Comparison of ENCODE assay signal across 21 mouse cellular contexts in genomic region chr13:44697628-44698027, GRCm38 (mm10). TPM values are rescaled to one million over a fixed set of nuclear protein-coding genes. Genes with fewer than 3 reads are reported as not detected.
A peak's percentile ranks its signal among the peaks of the same experiment; 100 is the strongest.
DNase-seq lines count a peak whose midpoint lies in the region; ATAC-seq and TF ChIP-seq lines count a peak whose summit lies in the region.
"Had no signal": no experiment of that assay in that cellular context is flagged by ENCODE, and none has a peak within 500 bp of the region (broad histone marks: within the 10 kb centered on the region; RNA-seq: fewer than 3 reads in every experiment).

No protein-coding gene starts in this region.

- no peak overlapping the region; the same call in 1 of the 2 replicates for H3K9ac ChIP-seq in ES-E14 (ENCODE audit: insufficient read depth, low read depth, low read length, poor library complexity, severe bottlenecking)
- no peak overlapping the region for H3K9ac ChIP-seq in liver, embryonic 14.5 days (replicated peaks)
- H3K9ac ChIP-seq: forebrain, embryonic 13.5 days; forebrain, postnatal 0 days; heart, embryonic 13.5 days; hindbrain, embryonic 12.5 days had no signal

- DNase-seq in ES-E14 (ENCODE audit: low read depth, low spot score) (no peak), ZHBTc4 (ENCODE audit: low read depth, low spot score) (peak; percentile 43)
- DNase-seq in liver, embryonic 14.5 days (ENCODE audit: low read depth in 3 of 3, low spot score in 3 of 3) = no peak
- no peak for DNase-seq in heart, adult 11 months
- no peak for DNase-seq in right cerebral cortex, postnatal 14 days
- no peak for DNase-seq in kidney, adult 9 months
- DNase-seq: adrenal gland, postnatal 36 days; cerebellum, adult 2 months; cerebellum, postnatal 10 days; forebrain, postnatal 0 days; gastrocnemius, postnatal 14 days; heart, postnatal 4 days had no signal

- no peak overlapping the region for H3K4me2 ChIP-seq in liver, embryonic 14.5 days (ENCODE audit: low read depth)
- H3K4me2 ChIP-seq: forebrain, embryonic 13.5 days; heart, embryonic 13.5 days; hindbrain, embryonic 12.5 days had no signal

- TF ChIP-seq CTCF in E14TG2a.4 (conservative IDR thresholded peaks at IDR 0.05; ENCODE audit: low read length) = no peak
- TF ChIP-seq CTCF in liver, embryonic 14.5 days (IDR thresholded peaks at IDR 0.05; ENCODE audit: low read depth) = no peak

- H3K9me3 ChIP-seq in E14TG2a.4 (ENCODE audit: low read length) (no peaks in the 10 kb centered on the region), ES-E14 (ENCODE audit: control insufficient read depth, insufficient read depth, low read depth, low read length) (no peaks in the 10 kb centered on the region)
- H3K9me3 ChIP-seq in liver, embryonic 14.5 days (ENCODE audit: control insufficient read depth, low read length) = no peaks in the 10 kb centered on the region
- H3K9me3 ChIP-seq: embryonic facial prominence, embryonic 10.5 days; forebrain, embryonic 13.5 days; heart, embryonic 13.5 days; hindbrain, embryonic 12.5 days had no signal

- TF ChIP-seq EP300 in liver, embryonic 14.5 days (IDR thresholded peaks at IDR 0.05; ENCODE audit: low read depth) = no peak

- in situ Hi-C loops in ES-E14 (cut with MboI; ENCODE audit: low sequenced_read_pairs in 2 of 2, unreplicated experiment in 2 of 2) = no loop called here

- 49% methylated on average over 10 of the region's 10 CpGs for WGBS in liver, embryonic 14.5 days (ENCODE audit: insufficient replicate concordance)

- H3K27me3 ChIP-seq in E14TG2a.4 (ENCODE audit: insufficient read depth, low read length) = no peaks in the 10 kb centered on the region
- no peaks in the 10 kb centered on the region for H3K27me3 ChIP-seq in liver, embryonic 14.5 days (ENCODE audit: control insufficient read depth, insufficient read depth, low read length)
- H3K27me3 ChIP-seq: CH12.LX; forebrain, embryonic 13.5 days; heart, embryonic 13.5 days; hindbrain, embryonic 12.5 days had no signal

- peak; percentile 39; the same call in 1 of the 2 replicates for ATAC-seq in liver, embryonic 14.5 days (ENCODE audit: insufficient read depth)
- ATAC-seq: activated CD4-positive, CD25-positive, alpha-beta regulatory T cell, adult 4 months; forebrain, embryonic 13.5 days; forebrain, postnatal 0 days; hindbrain, embryonic 16.5 days; inflammation-experienced regulatory T-cells, adult 6 months had no signal

- peak overlapping the region; percentile 35; the same call in 1 of the 2 replicates for H3K27ac ChIP-seq in ES-E14 (ENCODE audit: insufficient read depth, low read depth, low read length, poor library complexity, severe bottlenecking)
- no peak overlapping the region for H3K27ac ChIP-seq in liver, embryonic 14.5 days
- H3K27ac ChIP-seq: embryonic facial prominence, embryonic 10.5 days; forebrain, embryonic 13.5 days; heart, embryonic 13.5 days; hindbrain, embryonic 12.5 days had no signal

- H3K4me1 ChIP-seq in E14TG2a.4 (replicated peaks; ENCODE audit: low read depth, low read length) (peaks cover 94% of the 10 kb centered on the region), ES-E14 (ENCODE audit: control insufficient read depth in 2 of 2, insufficient read depth in 2 of 2, low read length in 2 of 2, poor library complexity in 1 of 2) (peaks cover 13% of the 10 kb centered on the region in 2 experiments; a peak in 3 of 4 replicates)
- peaks cover 0 to 12% of the 10 kb centered on the region in 2 experiments; a peak in 2 of 4 replicates for H3K4me1 ChIP-seq in liver, embryonic 14.5 days (replicated peaks; ENCODE audit: control insufficient read depth in 2 of 2, insufficient read depth in 2 of 2, low read length in 1 of 2)
- H3K4me1 ChIP-seq: forebrain, embryonic 13.5 days; heart, embryonic 13.5 days had no signal

- H3K36me3 ChIP-seq in E14TG2a.4 (ENCODE audit: insufficient read depth, low read length) (no peaks in the 10 kb centered on the region), ES-E14 (ENCODE audit: control insufficient read depth, insufficient read depth, low read length, poor library complexity, severe bottlenecking) (no peaks in the 10 kb centered on the region)
- no peaks in the 10 kb centered on the region for H3K36me3 ChIP-seq in liver, embryonic 14.5 days (replicated peaks; ENCODE audit: control insufficient read depth, insufficient read depth, low read depth)
- H3K36me3 ChIP-seq: embryonic facial prominence, embryonic 10.5 days; heart, embryonic 13.5 days; hindbrain, embryonic 12.5 days had no signal

- peak overlapping the region; percentile 49; the same call in 1 of the 2 replicates for H3K4me3 ChIP-seq in E14TG2a.4 (replicated peaks; ENCODE audit: low read length)
- H3K4me3 ChIP-seq in ES-E14 (ENCODE audit: insufficient read depth in 1 of 2, low read depth in 1 of 2, low read length in 2 of 2, poor library complexity in 1 of 2, severe bottlenecking in 1 of 2) = 0 out of 4 replicates have a peak overlapping the region, but pooled peaks of 1 of the 2 experiments have one; percentile 18
- no peak overlapping the region for H3K4me3 ChIP-seq in liver, embryonic 14.5 days (ENCODE audit: insufficient read depth in 1 of 2, low read depth in 2 of 2, low read length in 2 of 2)
- H3K4me3 ChIP-seq: embryonic facial prominence, embryonic 10.5 days; forebrain, embryonic 13.5 days; heart, embryonic 13.5 days; hindbrain, embryonic 12.5 days had no signal

TF ChIP-seq in ES-E14, 5 proteins besides CTCF, POLR2A, EP300 and RAD21:
- TF ChIP-seq ZC3H11A (IDR thresholded peaks at IDR 0.05; ENCODE audit: borderline replicate concordance, low read depth, low read length) = no peak
- TF ChIP-seq CHD2 (IDR thresholded peaks at IDR 0.05; ENCODE audit: low read depth, low read length) = no peak
- TF ChIP-seq ZNF384 (IDR thresholded peaks at IDR 0.05; ENCODE audit: low read depth, low read length) = no peak
- TF ChIP-seq MAFK (IDR thresholded peaks at IDR 0.05; ENCODE audit: insufficient read depth, low read depth, low read length) = no peak
- no peak for TF ChIP-seq HCFC1 (IDR thresholded peaks at IDR 0.05; ENCODE audit: borderline replicate concordance, insufficient read depth, low read length)

RNA-seq across cellular contexts. Expression of gene Jarid2, which starts 31.6 kb away (rescaled TPM):
- total RNA-seq in ES-E14 (2012; rRNA removed) = 190 and 195 TPM in 2 replicates
- 4.1 and 5.9 TPM in 2 replicates for polyA plus RNA-seq in liver, embryonic 14.5 days (2012; rRNA removed)
- 4.9 TPM in 2 replicates for polyA plus RNA-seq in liver, embryonic 14.5 days (2014; fragmentation: Nextera tagmentation; extraction: Ambion mirVana)
